Mouse (Mus musculus): ENCODE results near the gene Birc5. TPM values are rescaled to one million over a fixed set of nuclear protein-coding genes. Genes with fewer than 3 reads are reported as not detected.
"Not testable (repeated sequence)": the region's sequence is repeated elsewhere in the genome, so short reads cannot be mapped to it uniquely, and the experiment has no call there.

Birc5 gene
- total RNA-seq, 2 experiments from 2014 or later: 0.62 to 1.2 TPM

- intact Hi-C loops (cut with DNase I): loop anchor here (2.0 to 10.0 kb wide), 3 partner anchors 117 to 581 kb away; no protein-coding TSS in a partner anchor
- DNase-seq (ENCODE audit: low spot score in 2 of 2): peak in 1 of 2 experiments; percentile 54
Measured at GRCm38 (mm10) chr11:117825333-117826101, 23.5 kb upstream of the Birc5 start, which contains the start of the genes Afmid and Tk1. Gene Afmid (plus strand): TSS chr11:117825924. Gene Tk1 (minus strand): TSS chr11:117826092.

DNA sequence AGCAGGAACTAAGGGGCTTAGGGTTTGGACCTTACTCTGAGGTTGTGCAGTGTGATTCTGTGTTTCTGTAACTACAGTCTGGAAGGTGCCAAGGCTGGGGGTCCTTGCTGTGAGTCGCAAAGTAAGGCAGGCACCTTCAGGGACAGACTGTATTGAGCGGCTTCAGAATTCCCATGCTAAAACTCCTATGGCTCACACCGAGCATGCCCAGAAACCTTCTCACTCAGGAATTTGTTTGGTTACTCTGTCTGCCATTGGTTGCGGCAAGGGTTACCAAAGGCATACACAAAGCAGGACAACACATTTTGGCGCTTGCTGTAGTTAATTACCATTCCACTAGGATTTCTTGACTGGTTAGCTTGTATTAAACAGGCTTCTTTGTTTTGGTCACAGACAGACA is 22.9 kb upstream of the Birc5 start:
- intact Hi-C loops (cut with DNase I): loop anchor here (10.0 kb wide), 1 partner anchor 581 kb away; no protein-coding TSS in a partner anchor
- no peak for DNase-seq (ENCODE audit: low spot score in 2 of 2)

DNA sequence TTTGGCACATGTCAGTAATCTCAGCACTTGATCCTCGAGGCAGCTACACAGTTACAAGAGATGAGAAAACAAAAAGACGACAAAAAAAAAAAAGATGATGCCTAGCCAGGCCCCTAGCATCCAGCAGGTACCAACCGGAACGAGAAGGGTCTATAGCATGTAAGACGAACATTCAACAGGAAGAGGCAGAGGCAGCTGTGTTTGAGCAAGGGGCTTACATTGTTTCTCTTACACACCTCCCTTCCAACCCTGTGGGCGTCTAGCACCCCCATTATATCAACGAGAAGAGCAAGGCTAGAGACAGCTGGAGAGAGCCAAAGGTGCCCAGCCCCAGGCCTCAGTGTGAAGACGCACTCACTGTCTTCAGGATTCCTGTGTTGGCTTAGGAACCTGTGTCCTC is 22.1 kb upstream of the Birc5 start:
- no peak for DNase-seq (ENCODE audit: low spot score in 2 of 2)
- intact Hi-C loops (cut with DNase I): loop anchor here (10.0 kb wide), 1 partner anchor 582 kb away; no protein-coding TSS in a partner anchor

- intact Hi-C loops (cut with DNase I): loop anchor here (10.0 kb wide), 1 partner anchor 583 kb away; no protein-coding TSS in a partner anchor
- DNase-seq (ENCODE audit: low spot score in 2 of 2): no peak
Measured at GRCm38 (mm10) chr11:117827386-117827785, 21.7 kb upstream of the Birc5 start.

- no peak for DNase-seq (ENCODE audit: low spot score in 2 of 2)
- intact Hi-C loops (cut with DNase I): loop anchor here (10.0 kb wide), 1 partner anchor 584 kb away; no protein-coding TSS in a partner anchor
Measured at GRCm38 (mm10) chr11:117828149-117828887, 20.7 kb upstream of the Birc5 start.

- intact Hi-C loops (cut with DNase I): loop anchor here (10.0 kb wide), 1 partner anchor 584 kb away; no protein-coding TSS in a partner anchor
- DNase-seq (ENCODE audit: low spot score in 2 of 2): peak in 1 of 2 experiments; percentile 30
Measured at GRCm38 (mm10) chr11:117828888-117829604, 20.0 kb upstream of the Birc5 start.

- intact Hi-C loops (cut with DNase I): loop anchor here (10.0 kb wide), 1 partner anchor 585 kb away; no protein-coding TSS in a partner anchor
- DNase-seq (ENCODE audit: low spot score in 2 of 2): no peak
Measured at GRCm38 (mm10) chr11:117829671-117830215, 19.3 kb upstream of the Birc5 start.

- intact Hi-C loops (cut with DNase I): no loop called here
- DNase-seq (ENCODE audit: low spot score in 2 of 2): no peak
Measured at GRCm38 (mm10) chr11:117830401-117830800, 18.6 kb upstream of the Birc5 start.

GRCm38 (mm10) chr11:117832086-117832969 is 16.7 kb upstream of the Birc5 start:
- intact Hi-C loops (cut with DNase I): no loop called here

GRCm38 (mm10) chr11:117833509-117833908 is 15.5 kb upstream of the Birc5 start:
- intact Hi-C loops (cut with DNase I); DNase-seq (ENCODE audit: low spot score in 2 of 2): not testable (repeated sequence)

More at GRCm38 (mm10) chr11:117832086-117832969, 16.7 kb upstream of the Birc5 start:
- DNase-seq (ENCODE audit: low spot score in 2 of 2): peak; percentile 65 to 70

DNA sequence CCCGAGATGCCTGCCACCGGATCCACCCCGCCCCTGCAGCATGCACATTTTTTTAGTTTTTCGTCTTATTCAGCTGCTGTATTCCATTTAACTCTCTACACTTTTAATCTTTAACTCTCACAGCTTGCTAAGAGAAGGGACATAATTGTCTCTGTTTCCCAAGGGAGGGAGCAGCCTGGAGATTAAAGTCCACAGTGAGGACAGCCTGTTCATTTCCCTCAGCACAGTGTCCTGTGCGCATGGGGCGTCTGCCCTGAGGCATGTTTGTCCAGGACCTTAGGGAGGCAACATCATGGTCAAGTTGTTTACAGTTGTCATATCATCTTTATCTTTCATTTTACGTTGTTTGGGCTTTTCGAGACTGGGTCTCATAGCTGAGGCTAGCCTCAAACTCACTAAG is 15.0 kb upstream of the Birc5 start:
- DNase-seq (ENCODE audit: low spot score in 2 of 2): no peak
- intact Hi-C loops (cut with DNase I): no loop called here

DNA sequence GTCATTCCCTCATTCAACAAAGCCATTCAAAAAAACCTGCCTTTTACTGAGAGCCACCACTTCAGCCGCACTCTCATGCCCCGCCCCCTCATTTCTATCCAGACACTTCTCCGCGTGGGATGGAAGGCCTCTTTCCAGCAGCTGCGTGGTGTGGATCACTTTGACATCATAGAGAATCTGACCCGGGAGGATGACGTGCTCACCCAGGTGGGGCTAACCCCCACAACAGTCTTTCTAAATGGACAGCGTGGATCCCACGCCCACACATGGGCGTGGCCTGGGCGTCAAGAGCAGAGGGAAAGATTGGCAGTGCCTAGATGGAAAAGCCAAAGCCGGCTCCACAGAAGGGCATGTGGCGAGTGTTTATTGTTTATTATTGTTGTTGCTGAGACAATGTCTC is 12.7 kb upstream of the Birc5 start:
- DNase-seq (ENCODE audit: low spot score in 2 of 2): peak; percentile 45 to 88
- intact Hi-C loops (cut with DNase I): no loop called here

- intact Hi-C loops (cut with DNase I): no loop called here
- DNase-seq (ENCODE audit: low spot score in 2 of 2): no peak
Measured at GRCm38 (mm10) chr11:117838572-117838971, 10.5 kb upstream of the Birc5 start.

- intact Hi-C loops (cut with DNase I): no loop called here
- DNase-seq (ENCODE audit: low spot score in 2 of 2): no peak
Measured at GRCm38 (mm10) chr11:117839021-117839420, 10.0 kb upstream of the Birc5 start.

DNA sequence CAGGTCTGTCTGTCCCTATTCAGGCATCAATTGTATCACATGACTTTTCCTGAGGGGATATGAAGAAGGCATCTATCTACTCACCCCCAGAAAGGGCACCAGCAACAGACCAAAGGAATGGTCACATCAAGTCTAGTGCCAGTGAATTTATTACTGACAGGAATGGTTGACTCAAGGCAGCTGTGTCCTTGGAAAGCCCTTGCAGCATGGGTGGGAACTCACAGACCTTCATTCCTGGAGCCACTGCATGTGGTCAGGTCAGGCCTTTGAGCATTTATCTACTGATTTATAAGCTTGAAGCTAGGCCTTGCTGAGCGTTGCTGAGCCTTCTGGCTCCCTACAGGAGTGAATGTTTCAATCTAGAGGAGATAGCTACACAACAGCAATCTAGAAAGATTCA is 8.1 kb upstream of the Birc5 start:
- intact Hi-C loops (cut with DNase I): no loop called here
- no peak for DNase-seq (ENCODE audit: low spot score in 2 of 2)

- no peak for DNase-seq (ENCODE audit: low spot score in 2 of 2)
- intact Hi-C loops (cut with DNase I): no loop called here
Measured at GRCm38 (mm10) chr11:117843434-117843833, 5.6 kb upstream of the Birc5 start.

DNA sequence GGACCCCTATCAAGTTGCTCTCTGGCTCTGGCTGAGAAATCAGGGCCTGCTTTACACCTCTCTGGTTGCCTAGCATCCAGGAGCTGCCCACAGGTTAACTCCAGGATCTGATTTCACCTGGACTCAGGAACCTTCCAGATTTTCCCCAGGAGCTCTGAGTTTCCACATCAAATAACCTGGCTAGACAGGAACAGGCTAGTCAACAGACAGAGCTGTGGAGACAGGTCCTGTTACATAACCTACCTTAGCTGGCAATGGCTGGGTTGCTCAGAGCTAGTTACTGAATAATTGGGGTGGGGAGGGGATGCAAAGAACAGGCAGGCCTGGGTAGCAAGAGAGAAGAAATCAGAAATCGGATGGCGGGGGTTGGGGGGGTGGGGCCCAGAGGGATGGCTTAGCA is 4.1 kb upstream of the Birc5 start:
- intact Hi-C loops (cut with DNase I): no loop called here
- no peak for DNase-seq (ENCODE audit: low spot score in 2 of 2)

GRCm38 (mm10) chr11:117845651-117846050 is 3.4 kb upstream of the Birc5 start:
- no peak for DNase-seq (ENCODE audit: low spot score in 2 of 2)
- intact Hi-C loops (cut with DNase I): no loop called here
